Mouse (Mus musculus) intestine, postnatal 0 days (tissue): ENCODE measurements around the gene Scarb1. TPM values are rescaled to one million over a fixed set of nuclear protein-coding genes. Genes with fewer than 3 reads are reported as not detected.
A peak's percentile ranks its signal among the peaks of the same experiment; 100 is the strongest.

Experiments used
- ATAC-seq: fragments of 200-750 bp; cut with Nextera tagmentation; 2 replicates; pipeline ENCODE4 v1.8.0; 2017; ENCODE audit warnings: mild to moderate bottlenecking, moderate TSS enrichment, moderate library complexity
- H3K27ac ChIP-seq: fragments of 300-500 bp; sonication (generic); 2 replicates; pipeline ENCODE4 v1.5.1; 2014; ENCODE audit warnings: mild to moderate bottlenecking, low read depth, low read length, moderate library complexity
- H3K27me3 ChIP-seq: fragments of 300-500 bp; sonication (generic); replicated peaks from 2 replicates; pipeline ENCODE4 v1.6.1; 2014; ENCODE audit warnings: low read length, mixed read lengths; ENCODE audit not compliant: control insufficient read depth, insufficient read depth
- H3K36me3 ChIP-seq: fragments of 300-500 bp; sonication (generic); 2 replicates; pipeline ENCODE4 v1.6.1; 2014; ENCODE audit warnings: mild to moderate bottlenecking, moderate library complexity; ENCODE audit not compliant: control insufficient read depth, insufficient read depth
- H3K4me1 ChIP-seq: fragments of 300-500 bp; sonication (generic); replicated peaks from 2 replicates; pipeline ENCODE4 v1.6.1; 2014; ENCODE audit warnings: antibody characterized with exemption, low read length, mixed read lengths; ENCODE audit not compliant: control insufficient read depth, insufficient read depth
- H3K4me2 ChIP-seq: fragments of 300-500 bp; sonication (generic); replicated peaks from 2 replicates; pipeline ENCODE4 v1.6.1; 2014; ENCODE audit warnings: low read depth, mild to moderate bottlenecking, moderate library complexity
- H3K4me3 ChIP-seq: fragments of 300-500 bp; sonication (generic); 2 replicates; pipeline ENCODE4 v1.5.1; 2014; ENCODE audit warnings: low read depth, low read length
- H3K9ac ChIP-seq: fragments of 300-500 bp; sonication (generic); 2 replicates; pipeline ENCODE4 v1.6.1; 2014; ENCODE audit warnings: mild to moderate bottlenecking, low read depth, low read length
- H3K9me3 ChIP-seq: fragments of 300-500 bp; sonication (generic); 2 replicates; pipeline ENCODE4 v1.6.1; 2016; ENCODE audit warnings: mixed run types; ENCODE audit not compliant: control insufficient read depth
- CTCF ChIP-seq: sonication (generic); IDR thresholded peaks from 2 replicates; pipeline ENCODE4 v1.5.1; 2016; ENCODE audit warnings: low read depth, mild to moderate bottlenecking, control low read depth, antibody characterized with exemption, moderate library complexity
- WGBS: fragments of 180-500 bp; shearing (Covaris S2); extraction: QIAGEN DNeasy Blood & Tissue Kit; methylation state at CpG from one replicate; pipeline ENCODE4 v1.1.7; 2014; 5-methylcytosine and 5-hydroxymethylcytosine counted together
- polyA plus RNA-seq: library from polyadenylated mRNA; unstranded; fragments of >200 nt; fragmentation: Nextera tagmentation; extraction: Ambion mirVana; gene quantifications from 2 replicates; pipeline ENCODE4 v1.2.1, GENCODE M21; 2015

Gene Scarb1
- polyA plus RNA-seq, 1 experiment from 2014 or later: 26.5 TPM

GRCm38 (mm10) chr5:125331094-125331493, 9.8 kb downstream of the Scarb1 start:
- no peak overlapping the region for H3K9ac ChIP-seq
- 63% methylated on average over 3 of the region's 3 CpGs for WGBS
- H3K4me1 ChIP-seq: no peaks in the 10 kb centered on the region
- H3K36me3 ChIP-seq: no peaks in the 10 kb centered on the region
- H3K27ac ChIP-seq: no peak overlapping the region; the same call in 1 of the 2 replicates
- no peak overlapping the region for H3K4me3 ChIP-seq
- H3K4me2 ChIP-seq: no peak overlapping the region
- no peaks in the 10 kb centered on the region for H3K9me3 ChIP-seq
- ATAC-seq: no peak
- H3K27me3 ChIP-seq: no peaks in the 10 kb centered on the region
- no peak for TF ChIP-seq CTCF

- no peak for ATAC-seq
- Histone ChIP-seq H3K9me3 (no peaks in the 10 kb centered on the region), H3K4me1 (no peaks in the 10 kb centered on the region), H3K4me2 (no peak overlapping the region), H3K27ac (no peak overlapping the region; the same call in 1 of the 2 replicates), H3K9ac (no peak overlapping the region), H3K27me3 (no peaks in the 10 kb centered on the region), H3K36me3 (no peaks in the 10 kb centered on the region), H3K4me3 (no peak overlapping the region)
- WGBS: 64% methylated on average over 8 of the region's 8 CpGs
- TF ChIP-seq CTCF: no peak
Measured at GRCm38 (mm10) chr5:125330656-125331055, 10.2 kb downstream of the Scarb1 start.

- Histone ChIP-seq H3K27me3 (no peaks in the 10 kb centered on the region), H3K27ac (no peak overlapping the region), H3K9me3 (no peaks in the 10 kb centered on the region), H3K4me1 (no peaks in the 10 kb centered on the region), H3K4me3 (no peak overlapping the region), H3K36me3 (no peaks in the 10 kb centered on the region), H3K4me2 (no peak overlapping the region), H3K9ac (no peak overlapping the region)
- 76% methylated on average over 9 of the region's 9 CpGs for WGBS
- TF ChIP-seq CTCF: no peak
- ATAC-seq: no peak
Measured at GRCm38 (mm10) chr5:125330191-125330590, 10.7 kb downstream of the Scarb1 start.

GRCm38 (mm10) chr5:125327596-125328385, 13.1 kb downstream of the Scarb1 start:
- Histone ChIP-seq H3K27me3 (no peaks in the 10 kb centered on the region), H3K4me3 (no peak overlapping the region), H3K4me1 (0 out of 2 replicates have a peak, but pooled peaks cover 3% of the 10 kb centered on the region), H3K27ac (no peak overlapping the region), H3K4me2 (peak overlapping the region; percentile 30; the same call in 1 of the 2 replicates), H3K9me3 (no peaks in the 10 kb centered on the region), H3K9ac (no peak overlapping the region), H3K36me3 (no peaks in the 10 kb centered on the region)
- WGBS: 69% methylated on average over 18 of the region's 18 CpGs
- ATAC-seq: no peak
- no peak for TF ChIP-seq CTCF

GRCm38 (mm10) chr5:125326351-125326750, 14.5 kb downstream of the Scarb1 start:
- no peak overlapping the region for H3K4me2 ChIP-seq
- no peak overlapping the region for H3K4me3 ChIP-seq
- H3K9ac ChIP-seq: no peak overlapping the region
- H3K9me3 ChIP-seq: no peaks in the 10 kb centered on the region
- H3K27ac ChIP-seq: no peak overlapping the region
- no peaks in the 10 kb centered on the region for H3K27me3 ChIP-seq
- TF ChIP-seq CTCF: no peak
- WGBS: 74% methylated on average over 8 of the region's 8 CpGs
- H3K36me3 ChIP-seq: no peaks in the 10 kb centered on the region
- ATAC-seq: no peak
- H3K4me1 ChIP-seq: 0 out of 2 replicates have a peak, but pooled peaks cover 3% of the 10 kb centered on the region

GRCm38 (mm10) chr5:125325931-125326330, 15.0 kb downstream of the Scarb1 start:
- no peaks in the 10 kb centered on the region for H3K27me3 ChIP-seq
- H3K4me3 ChIP-seq: no peak overlapping the region
- H3K4me2 ChIP-seq: no peak overlapping the region
- no peak overlapping the region for H3K9ac ChIP-seq
- no peak for ATAC-seq
- no peak for TF ChIP-seq CTCF
- H3K27ac ChIP-seq: no peak overlapping the region; the same call in 1 of the 2 replicates
- 70% methylated on average over 11 of the region's 11 CpGs for WGBS
- H3K36me3 ChIP-seq: no peaks in the 10 kb centered on the region
- H3K4me1 ChIP-seq: 0 out of 2 replicates have a peak, but pooled peaks cover 3% of the 10 kb centered on the region
- no peaks in the 10 kb centered on the region for H3K9me3 ChIP-seq
